Mouse (Mus musculus) lung, postnatal 36 days (tissue): ENCODE data around the gene Ppp4c.

Experiments used
- DNase-seq: peaks from one replicate; pipeline ENCODE4 v3.0.0; 2022; ENCODE audit warnings: mixed read lengths

The Ppp4c gene

DNA sequence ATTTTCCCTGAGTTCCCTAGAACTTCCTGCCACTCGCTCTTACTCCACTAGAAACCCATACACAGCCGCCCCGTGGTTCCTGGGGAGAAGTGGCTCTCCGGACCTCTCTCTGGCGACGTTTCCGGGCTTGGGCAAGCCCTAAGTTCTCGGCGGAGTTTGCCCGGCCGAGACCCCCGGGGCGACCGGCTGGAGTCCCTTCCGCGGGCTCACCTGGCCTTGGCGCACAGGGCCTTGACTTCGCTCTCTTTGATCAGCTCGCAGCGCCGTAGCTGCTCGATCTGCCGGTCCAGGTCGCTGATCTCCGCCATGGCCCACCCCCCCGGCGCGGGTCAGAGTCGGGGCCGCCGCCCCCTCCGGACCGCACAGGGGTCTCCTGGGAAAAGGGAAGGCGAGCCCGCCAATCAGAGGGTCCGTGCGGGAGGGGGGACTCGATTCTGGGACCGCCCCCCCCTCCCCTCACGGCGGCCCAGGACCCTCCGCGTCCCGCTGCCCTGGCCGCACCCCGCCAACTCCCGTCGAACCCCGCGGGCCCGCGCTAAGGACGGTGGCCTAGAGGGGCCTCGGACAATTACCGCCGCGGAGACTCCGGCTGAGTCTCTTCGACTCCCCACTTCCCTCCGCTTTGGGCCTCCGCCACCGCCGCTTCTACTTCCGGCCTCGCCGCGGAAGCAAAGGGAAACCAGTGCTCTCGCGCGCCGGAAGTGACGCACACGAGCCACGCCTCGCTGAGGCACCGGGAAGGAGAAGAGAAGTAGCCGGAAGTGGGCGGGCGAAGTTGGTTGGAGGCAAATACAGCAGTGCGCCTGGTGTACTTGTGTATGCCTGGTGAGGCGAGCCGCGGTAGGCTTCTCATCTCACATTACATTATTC lies at the start of gene Ppp4c:
Ppp4c (minus strand) TSS at position 646 of the 870 bp plus-strand sequence.
- peak; percentile 99 for DNase-seq

DNA sequence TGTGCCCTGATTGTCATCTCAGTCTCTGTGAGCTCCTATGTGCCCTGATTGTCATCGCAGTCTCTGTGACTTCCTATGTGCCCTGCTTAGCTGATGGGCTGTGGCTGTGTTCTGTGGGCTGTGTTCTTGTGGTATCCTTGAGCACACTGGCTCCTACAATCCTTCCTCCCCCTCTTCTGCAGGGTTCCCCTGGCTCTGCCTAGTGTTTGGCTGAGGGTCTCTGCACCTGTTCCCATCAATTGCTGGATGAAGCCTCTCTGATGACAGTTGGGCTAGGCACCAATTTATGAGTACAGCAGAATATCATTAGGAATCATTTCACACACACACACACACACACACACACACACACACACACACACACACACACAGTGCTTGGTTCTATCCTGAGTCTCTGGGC lies 41.0 kb upstream of the Ppp4c start:
- no peak for DNase-seq

- DNase-seq = peak; percentile 91
Measured at GRCm38 (mm10) chr7:126832036-126832598, 39.8 kb upstream of the Ppp4c start.

- DNase-seq = no peak
Measured at GRCm38 (mm10) chr7:126831539-126831938, 39.2 kb upstream of the Ppp4c start, which contains the start of gene 4930451I11Rik. TSS of gene 4930451I11Rik (minus strand) at chr7:126831639.

GRCm38 (mm10) chr7:126825952-126826351 lies 33.7 kb upstream of the Ppp4c start:
- DNase-seq = no peak

GRCm38 (mm10) chr7:126825403-126825802 lies 33.1 kb upstream of the Ppp4c start:
- no peak for DNase-seq

GRCm38 (mm10) chr7:126823940-126824339 lies 31.6 kb upstream of the Ppp4c start:
- DNase-seq = no peak

DNA sequence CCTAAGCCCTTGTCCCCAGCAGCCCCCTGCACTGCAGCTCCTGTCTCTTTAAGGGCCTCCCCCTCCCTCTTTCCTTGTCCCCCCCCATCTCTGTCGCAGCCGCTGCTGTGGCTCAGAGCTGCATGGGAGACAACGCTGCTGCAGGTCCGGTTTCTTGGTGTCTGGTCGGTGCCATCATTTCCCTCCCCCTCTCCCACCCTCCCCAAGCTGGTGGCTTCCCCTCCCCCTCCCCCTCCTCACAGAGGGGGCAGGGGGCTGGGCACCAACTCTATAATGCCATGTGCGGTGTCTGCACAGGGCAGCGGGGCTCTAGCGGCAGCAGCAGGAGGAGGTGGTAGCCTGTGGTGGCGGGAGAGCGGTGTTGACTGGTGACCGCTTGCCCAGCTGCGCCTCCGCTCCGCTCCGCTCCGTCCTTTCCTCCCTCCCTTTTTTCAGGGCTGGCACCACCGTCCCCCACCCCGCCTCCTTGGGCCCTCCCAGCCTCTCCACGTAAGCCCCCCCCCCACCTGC lies 31.0 kb upstream of the Ppp4c start:
- DNase-seq = no peak

GRCm38 (mm10) chr7:126822741-126823140 lies 30.4 kb upstream of the Ppp4c start:
- DNase-seq = peak; percentile 56

DNA sequence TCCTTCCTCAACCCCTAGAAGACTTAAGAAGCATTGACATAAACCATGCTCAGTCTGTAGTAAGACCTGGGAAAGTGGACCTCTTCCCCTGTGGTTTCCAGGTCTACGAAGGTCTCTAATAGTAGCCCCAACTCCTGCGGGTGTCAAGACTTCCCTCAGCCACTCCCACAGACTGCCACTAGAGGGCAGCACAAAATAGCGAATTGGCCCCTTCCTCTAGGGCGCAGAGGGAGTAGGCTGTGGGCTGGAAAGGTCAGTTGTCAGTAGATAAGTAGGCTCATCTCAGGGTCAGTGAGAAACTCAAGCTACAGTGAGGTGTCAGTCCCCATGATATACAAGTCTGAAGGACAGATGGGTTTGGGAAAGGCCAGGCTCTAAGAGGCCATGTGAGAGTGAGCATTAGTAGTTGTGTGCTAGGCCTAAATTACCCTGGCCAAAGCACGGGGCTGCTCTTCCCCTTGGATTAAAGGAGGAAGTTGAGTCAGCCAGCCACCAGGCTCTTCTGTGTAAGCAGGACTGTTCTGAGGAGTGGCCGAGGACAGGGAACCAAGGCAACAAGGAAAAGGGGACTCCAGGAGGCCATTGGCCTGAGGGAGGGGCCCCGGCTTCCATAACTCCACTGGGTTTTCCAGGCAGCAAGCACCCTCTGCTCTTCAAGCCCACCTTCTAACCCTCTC lies 29.7 kb upstream of the Ppp4c start:
- DNase-seq = peak; percentile 91

- DNase-seq = no peak
Measured at GRCm38 (mm10) chr7:126818818-126819217, 26.5 kb upstream of the Ppp4c start.

GRCm38 (mm10) chr7:126817595-126817994 lies 25.3 kb upstream of the Ppp4c start:
- no peak for DNase-seq

DNA sequence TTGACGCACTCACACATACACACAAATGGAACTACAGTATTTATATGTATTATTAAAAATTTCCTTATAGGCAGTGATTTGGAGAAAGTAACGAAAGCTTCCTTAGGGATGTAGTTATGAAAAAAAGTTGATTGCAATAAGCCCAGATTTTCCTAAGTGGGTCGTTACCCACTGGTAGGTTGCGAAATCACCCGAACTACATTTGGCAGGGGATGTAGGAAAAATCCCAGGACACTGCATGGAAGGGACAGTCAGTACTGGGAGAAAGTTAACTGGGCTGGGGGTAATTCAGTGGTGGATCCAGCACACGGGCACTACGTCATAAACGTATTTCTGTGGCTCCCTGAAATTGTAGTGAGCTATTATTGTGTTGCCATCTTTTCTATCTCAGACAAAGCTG lies 24.2 kb upstream of the Ppp4c start:
- DNase-seq = peak; percentile 52

GRCm38 (mm10) chr7:126815726-126816222 lies 23.5 kb upstream of the Ppp4c start:
- no peak for DNase-seq

DNA sequence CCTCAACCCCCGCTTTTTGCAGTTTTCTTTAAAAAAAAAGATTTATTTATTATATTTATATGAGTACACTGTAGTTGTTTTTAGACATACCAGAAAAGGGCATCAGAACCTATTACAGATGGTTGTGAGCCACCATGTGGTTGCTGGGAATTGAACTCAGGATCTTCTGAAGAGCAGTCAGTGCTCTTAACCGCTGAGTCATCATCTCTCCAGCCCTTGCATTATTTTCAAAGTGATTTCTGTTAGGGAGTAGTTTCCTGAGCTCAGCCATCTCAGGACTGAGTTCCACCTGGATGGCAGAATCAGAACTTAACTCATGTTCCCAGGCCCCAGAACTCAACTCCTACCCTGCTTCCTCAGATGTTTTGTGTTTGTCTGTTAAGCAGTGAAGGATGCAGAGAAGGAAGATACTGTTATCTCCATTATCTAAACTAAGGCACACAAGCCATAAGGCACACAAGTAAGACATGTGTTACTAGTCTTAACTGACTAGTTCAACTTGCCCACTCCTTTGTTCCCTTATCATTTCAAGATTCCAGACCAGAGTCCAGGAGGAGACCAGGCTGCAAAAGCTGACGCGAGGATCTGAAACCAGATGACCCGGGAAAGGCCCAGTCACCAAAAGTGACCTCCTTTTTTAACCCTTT lies 17.6 kb upstream of the Ppp4c start:
- DNase-seq = no peak

DNA sequence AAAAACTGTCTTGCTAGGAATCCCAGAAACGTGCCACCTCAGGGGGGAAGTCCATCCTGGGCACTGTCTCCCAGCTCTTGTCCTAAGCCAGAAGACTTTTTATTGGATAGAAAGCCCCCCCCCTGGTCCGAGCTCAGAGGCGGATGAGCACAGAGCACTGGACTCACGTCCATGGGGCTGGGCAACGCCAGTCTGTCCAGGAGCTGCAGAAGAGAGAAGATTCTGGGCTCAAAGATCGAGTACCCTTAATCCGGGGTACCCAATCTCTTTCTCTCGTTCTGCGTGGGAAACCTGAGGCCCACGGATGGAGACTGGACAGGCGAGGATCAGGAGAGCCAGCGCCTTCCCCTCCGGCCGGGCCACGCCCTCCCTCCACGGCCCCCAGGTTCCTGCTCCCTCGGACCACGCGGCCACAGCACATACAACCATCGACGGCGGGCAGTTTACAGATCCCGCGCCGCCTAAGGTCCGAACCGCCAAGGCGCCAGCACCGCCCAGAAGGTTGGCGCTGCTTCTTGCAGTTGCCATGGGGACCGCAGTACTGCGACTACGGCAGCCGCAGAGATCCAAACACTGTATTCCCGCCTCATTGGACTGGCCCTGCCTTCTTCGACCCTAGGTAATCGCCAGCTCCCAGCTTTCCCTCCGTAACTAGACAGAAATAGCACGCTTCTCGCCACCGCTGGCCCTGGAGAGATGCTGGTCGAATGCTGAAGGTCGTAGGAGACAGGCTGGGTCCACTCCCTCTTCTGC lies 16.6 kb upstream of the Ppp4c start:
- DNase-seq = peak; percentile 90

GRCm38 (mm10) chr7:126807405-126807804 lies 15.1 kb upstream of the Ppp4c start:
- DNase-seq = no peak

- peak; percentile 85 for DNase-seq
Measured at GRCm38 (mm10) chr7:126806956-126807355, 14.7 kb upstream of the Ppp4c start.

DNA sequence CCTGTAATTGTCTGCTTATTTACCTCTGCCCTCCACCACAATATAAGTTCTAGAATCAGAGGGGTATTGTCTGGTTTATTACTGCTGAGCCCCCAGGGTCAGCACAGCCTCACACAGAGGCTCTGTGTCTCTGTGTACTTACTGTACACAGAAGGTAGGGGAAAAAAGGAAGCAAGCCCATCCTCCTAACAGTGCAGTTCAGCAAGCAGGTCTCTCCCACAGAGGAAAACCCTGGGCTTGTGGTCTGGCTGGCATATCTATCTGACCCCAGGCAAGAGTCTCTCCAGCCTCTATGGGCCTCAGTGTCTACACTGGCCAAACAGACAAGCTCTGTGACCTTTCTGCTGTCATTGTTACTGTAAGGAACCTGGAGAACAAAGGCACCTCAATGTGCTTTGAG lies 11.5 kb upstream of the Ppp4c start:
- no peak for DNase-seq

DNA sequence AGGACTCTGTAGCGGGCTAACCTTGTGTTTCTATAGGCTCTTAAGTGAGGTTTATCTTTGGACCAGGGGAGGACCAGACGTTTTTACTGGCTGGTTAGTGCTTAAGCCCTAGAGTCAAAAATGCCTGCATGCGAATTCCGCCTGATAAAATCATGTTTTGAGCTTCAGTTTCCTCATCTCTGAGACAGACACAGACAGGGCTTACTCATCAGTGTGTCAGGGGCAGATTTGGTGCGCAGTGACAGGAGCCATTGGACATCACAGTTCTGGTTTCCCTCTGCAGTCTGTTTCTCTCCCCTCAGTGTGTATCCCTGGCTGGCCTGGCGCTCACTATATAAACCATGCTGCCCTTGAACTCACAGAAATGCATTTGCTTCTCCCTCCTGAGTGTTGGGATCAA lies 10.9 kb upstream of the Ppp4c start:
- no peak for DNase-seq

GRCm38 (mm10) chr7:126802134-126802889 lies 10.0 kb upstream of the Ppp4c start:
- no peak for DNase-seq
